Mouse (Mus musculus) forebrain, postnatal 0 days (tissue): ENCODE measurements around the gene Edc4. TPM values are rescaled to one million over a fixed set of nuclear protein-coding genes. Genes with fewer than 3 reads are reported as not detected.

Experiments
- ATAC-seq: fragments of 200-750 bp; cut with Nextera tagmentation; 2 replicates; pipeline ENCODE4 v1.8.0; 2017; ENCODE audit warnings: mild to moderate bottlenecking, moderate library complexity
- DNase-seq: peaks from one replicate; pipeline ENCODE4 v3.0.0-alpha.2; 2015
- H3K27ac ChIP-seq: fragments of 300-500 bp; sonication (generic); 2 replicates; pipeline ENCODE4 v1.5.1; 2014; ENCODE audit warnings: low read depth, mild to moderate bottlenecking, antibody characterized with exemption, low read length, moderate library complexity, mixed read lengths
- H3K27me3 ChIP-seq: fragments of 300-500 bp; sonication (generic); 2 replicates; pipeline ENCODE4 v1.6.1; 2014; ENCODE audit warnings: mild to moderate bottlenecking, low read length, mixed read lengths; ENCODE audit not compliant: insufficient read depth
- H3K36me3 ChIP-seq: fragments of 300-500 bp; sonication (generic); 2 replicates; pipeline ENCODE4 v1.6.1; 2014; ENCODE audit warnings: mild to moderate bottlenecking, moderate library complexity; ENCODE audit not compliant: insufficient read depth
- H3K4me1 ChIP-seq: fragments of 300-500 bp; sonication (generic); 2 replicates; pipeline ENCODE4 v1.6.1; 2014; ENCODE audit warnings: antibody characterized with exemption; ENCODE audit not compliant: insufficient read depth
- H3K4me2 ChIP-seq: fragments of 300-500 bp; sonication (generic); 2 replicates; pipeline ENCODE4 v1.6.1; 2014; ENCODE audit warnings: low read depth, mild to moderate bottlenecking, moderate library complexity
- H3K4me3 ChIP-seq: fragments of 300-500 bp; sonication (generic); 2 replicates; pipeline ENCODE4 v1.5.1; 2014; ENCODE audit warnings: low read depth, low read length, mixed read lengths
- H3K9ac ChIP-seq: fragments of 300-500 bp; sonication (generic); 2 replicates; pipeline ENCODE4 v1.6.1; 2014; ENCODE audit warnings: mild to moderate bottlenecking
- H3K9me3 ChIP-seq: fragments of 300-500 bp; sonication (generic); 2 replicates; pipeline ENCODE4 v1.6.1; 2016; ENCODE audit warnings: low read length
- CTCF ChIP-seq: sonication (generic); IDR thresholded peaks from 2 replicates; pipeline ENCODE4 v1.5.1; 2016; ENCODE audit warnings: antibody characterized with exemption, control low read depth, low read depth
- WGBS: fragments of 180-500 bp; shearing (Covaris S2); extraction: QIAGEN DNeasy Blood & Tissue Kit; methylation state at CpG from one replicate; pipeline ENCODE4 v1.1.7; 2014; 5-methylcytosine and 5-hydroxymethylcytosine counted together
- polyA plus RNA-seq: library from polyadenylated mRNA; unstranded; fragments of >200 nt; fragmentation: Nextera tagmentation; extraction: Ambion mirVana; gene quantifications from 2 replicates; pipeline ENCODE4 v1.2.1, GENCODE M21; 2015
- total RNA-seq: library from RNA; depleted of rRNA; stranded (reverse); fragments of >200 nt; gene quantifications from 2 replicates; pipeline ENCODE4 v1.2.3, GENCODE M21; 2014

Gene Edc4
- total and polyA plus RNA-seq, 2 experiments from 2014 or later, result 41.7 to 96.7 TPM

DNA sequence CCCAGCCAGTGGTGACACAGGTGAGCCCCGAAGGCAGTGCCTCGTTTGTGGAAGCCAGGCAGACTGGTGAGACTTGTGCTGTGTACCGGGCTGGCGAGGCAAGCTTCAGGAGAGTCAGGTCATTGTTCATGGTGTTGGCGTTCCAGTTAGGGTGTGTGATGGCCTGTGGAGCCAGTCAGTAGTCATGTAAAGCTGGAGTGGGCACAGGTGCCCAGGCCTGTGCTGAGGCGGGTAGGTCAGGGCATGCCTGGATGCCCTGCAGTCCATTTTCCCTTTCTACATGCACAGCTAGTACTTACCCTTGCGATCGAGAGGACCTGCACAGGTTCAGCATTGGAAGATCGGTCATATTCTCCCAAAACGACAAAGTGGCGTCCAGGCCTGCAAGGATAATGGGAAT is 51.8 kb downstream of the Edc4 start:
- no peak overlapping the region for H3K4me2 ChIP-seq
- no peak overlapping the region for H3K27ac ChIP-seq
- H3K4me3 ChIP-seq, result no peak overlapping the region
- H3K4me1 ChIP-seq, result no peaks in the 10 kb centered on the region; the same call in 1 of the 2 replicates
- H3K9ac ChIP-seq, result no peak overlapping the region
- no peak for TF ChIP-seq CTCF
- no peaks in the 10 kb centered on the region for H3K27me3 ChIP-seq
- WGBS, result 91% methylated on average over 11 of the region's 11 CpGs
- no peaks in the 10 kb centered on the region for H3K9me3 ChIP-seq
- no peak for ATAC-seq
- H3K36me3 ChIP-seq, result peaks cover 26% of the 10 kb centered on the region
- no peak for DNase-seq

DNA sequence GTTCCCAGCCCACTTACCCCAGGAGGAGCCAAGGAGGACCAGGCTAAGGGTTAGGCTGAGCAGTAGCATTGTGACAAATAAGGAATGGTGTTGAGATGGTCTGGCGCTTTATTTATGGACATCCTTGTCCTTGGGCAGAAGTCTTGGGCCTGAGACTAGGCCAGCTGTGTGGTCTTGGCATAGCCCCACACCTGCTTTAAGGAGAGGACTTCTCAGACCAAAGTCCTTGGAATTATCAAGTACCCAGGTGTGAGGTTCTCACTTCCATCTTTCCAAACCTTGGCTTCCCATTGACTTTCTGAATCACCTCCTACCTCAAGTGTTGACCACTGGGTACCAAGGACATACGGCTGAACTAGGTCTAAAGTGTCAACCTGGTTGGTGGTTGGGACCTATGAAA is 53.1 kb downstream of the Edc4 start, which contains the start of gene Ctrl:
Gene Ctrl (minus strand): TSS at position 101 of the 400 bp plus-strand sequence.
- TF ChIP-seq CTCF, result no peak
- H3K9me3 ChIP-seq, result no peaks in the 10 kb centered on the region
- no peak within 1 kb of the TSS for H3K27ac ChIP-seq
- H3K4me2 ChIP-seq, result no peak within 1 kb of the TSS
- H3K36me3 ChIP-seq, result peaks cover 26% of the 10 kb centered on the region
- H3K4me3 ChIP-seq, result no peak within 1 kb of the TSS
- ATAC-seq, result no peak
- H3K4me1 ChIP-seq, result peaks cover 6% of the 10 kb centered on the region; the same call in 1 of the 2 replicates
- DNase-seq, result no peak
- no peak within 1 kb of the TSS for H3K9ac ChIP-seq
- 91% methylated on average over 2 of the region's 2 CpGs for WGBS
- H3K27me3 ChIP-seq, result no peaks in the 10 kb centered on the region

DNA sequence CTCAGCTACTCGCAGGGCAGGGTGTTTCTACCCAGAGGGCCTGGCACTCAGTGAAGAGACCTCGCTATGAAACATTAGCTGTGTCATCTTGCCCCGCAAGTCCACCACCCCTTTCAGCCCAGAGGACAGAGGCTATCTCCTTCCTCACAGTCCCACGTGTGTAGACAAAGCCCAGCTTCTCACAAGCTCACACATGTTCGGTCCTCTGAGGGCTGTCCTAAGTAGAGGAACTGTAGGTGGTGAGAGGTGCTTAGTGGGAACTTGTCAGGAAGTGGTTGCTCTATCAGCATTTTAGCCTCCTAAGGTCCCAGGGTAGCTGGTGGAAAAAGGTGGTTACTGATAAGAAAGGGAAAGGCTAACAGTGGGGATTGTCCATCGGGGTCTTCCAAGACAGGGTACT is 54.4 kb downstream of the Edc4 start:
- ATAC-seq, result no peak
- H3K4me2 ChIP-seq, result no peak overlapping the region
- no peaks in the 10 kb centered on the region for H3K9me3 ChIP-seq
- 90% methylated on average over 6 of the region's 6 CpGs for WGBS
- no peak for TF ChIP-seq CTCF
- H3K27ac ChIP-seq, result no peak overlapping the region
- H3K9ac ChIP-seq, result no peak overlapping the region
- peaks cover 20% of the 10 kb centered on the region for H3K36me3 ChIP-seq
- no peak for DNase-seq
- H3K4me3 ChIP-seq, result no peak overlapping the region
- peaks cover 6% of the 10 kb centered on the region; the same call in 1 of the 2 replicates for H3K4me1 ChIP-seq
- no peaks in the 10 kb centered on the region for H3K27me3 ChIP-seq

DNA sequence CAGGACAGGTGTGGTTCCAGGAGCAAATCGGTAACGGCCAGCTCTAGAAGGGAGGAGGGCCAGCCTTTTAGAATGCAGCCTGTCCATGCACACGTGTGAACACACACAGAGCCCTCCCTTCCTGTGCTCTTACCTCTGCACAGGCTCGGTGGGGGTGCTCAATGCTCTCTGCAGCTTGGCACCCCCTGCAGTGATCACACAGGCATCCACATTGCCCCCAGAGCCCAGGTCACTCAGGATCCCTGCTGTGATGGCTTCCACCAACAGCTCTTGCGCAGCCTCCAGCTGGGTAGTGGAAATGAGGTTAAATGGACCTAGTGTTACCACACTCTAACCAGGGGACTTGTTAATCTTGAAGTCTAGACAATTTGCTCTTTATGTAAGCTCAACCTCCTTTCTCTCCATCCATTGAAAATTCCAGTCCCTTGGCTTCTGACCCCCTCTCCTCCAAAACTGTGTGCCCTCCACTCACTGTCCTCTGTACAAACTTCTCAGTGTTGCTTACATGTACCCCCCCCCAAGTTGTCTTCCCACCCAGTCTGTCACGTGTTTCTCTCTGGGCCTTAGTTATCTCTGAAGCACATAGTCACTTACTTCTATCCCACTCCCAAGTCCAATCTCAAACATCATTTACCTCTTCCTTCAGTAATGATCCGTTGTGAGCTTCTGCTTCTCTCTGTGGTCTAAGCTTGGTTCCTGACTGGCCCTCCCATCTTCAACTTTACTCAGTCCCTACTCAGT is 55.4 kb downstream of the Edc4 start:
- Histone ChIP-seq H3K36me3 (peaks cover 18% of the 10 kb centered on the region), H3K4me2 (peak overlapping the region; percentile 94), H3K4me1 (peaks cover 6% of the 10 kb centered on the region; the same call in 1 of the 2 replicates), H3K9me3 (no peaks in the 10 kb centered on the region), H3K27me3 (no peaks in the 10 kb centered on the region), H3K27ac (no peak overlapping the region), H3K4me3 (peak overlapping the region; percentile 58), H3K9ac (peak overlapping the region; percentile 89)
- WGBS, result 26% methylated on average over 7 of the region's 7 CpGs
- no peak for TF ChIP-seq CTCF
- no peak for ATAC-seq
- DNase-seq, result no peak

DNA sequence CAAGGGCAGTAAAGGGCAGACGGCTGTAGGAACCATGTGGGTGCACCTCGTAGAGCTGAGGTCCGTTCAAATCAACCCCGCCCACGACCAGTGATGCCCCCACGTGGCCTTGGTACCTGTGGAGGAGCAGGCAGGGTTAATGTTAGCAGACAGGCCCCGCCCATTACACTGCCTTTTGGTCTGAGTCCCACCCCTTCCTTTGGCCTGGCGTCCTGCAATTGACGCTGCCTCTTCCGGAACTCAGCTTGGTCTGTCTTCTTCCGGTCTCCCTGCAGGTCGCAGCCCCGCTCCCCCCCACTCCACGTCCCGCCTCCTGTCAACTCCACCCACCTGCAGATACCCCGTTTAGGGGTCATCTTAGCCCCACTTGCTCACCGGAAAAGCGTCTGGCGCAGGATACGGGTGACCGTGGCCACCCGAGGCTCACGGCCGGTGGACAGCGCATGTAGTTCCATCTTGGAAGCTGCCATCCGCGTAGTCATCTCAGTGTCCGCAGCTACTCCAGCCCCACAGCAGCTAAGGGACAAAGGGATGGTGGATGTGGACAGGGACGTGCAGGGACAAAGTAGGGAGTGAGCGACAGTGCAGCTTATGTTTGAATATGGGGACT is 56.3 kb downstream of the Edc4 start:
- H3K36me3 ChIP-seq, result peaks cover 9% of the 10 kb centered on the region
- WGBS, result 1% methylated on average over 30 of the region's 30 CpGs
- ATAC-seq (peak; percentile 89), DNase-seq (peak; percentile 85)
- peak overlapping the region; percentile 81 for H3K27ac ChIP-seq
- peaks cover 6% of the 10 kb centered on the region; the same call in 1 of the 2 replicates for H3K4me1 ChIP-seq
- peak overlapping the region; percentile 58 for H3K4me3 ChIP-seq
- peak overlapping the region; percentile 89 for H3K9ac ChIP-seq
- no peaks in the 10 kb centered on the region for H3K27me3 ChIP-seq
- H3K4me2 ChIP-seq, result peak overlapping the region; percentile 94
- no peaks in the 10 kb centered on the region for H3K9me3 ChIP-seq
- TF ChIP-seq CTCF, result no peak

DNA sequence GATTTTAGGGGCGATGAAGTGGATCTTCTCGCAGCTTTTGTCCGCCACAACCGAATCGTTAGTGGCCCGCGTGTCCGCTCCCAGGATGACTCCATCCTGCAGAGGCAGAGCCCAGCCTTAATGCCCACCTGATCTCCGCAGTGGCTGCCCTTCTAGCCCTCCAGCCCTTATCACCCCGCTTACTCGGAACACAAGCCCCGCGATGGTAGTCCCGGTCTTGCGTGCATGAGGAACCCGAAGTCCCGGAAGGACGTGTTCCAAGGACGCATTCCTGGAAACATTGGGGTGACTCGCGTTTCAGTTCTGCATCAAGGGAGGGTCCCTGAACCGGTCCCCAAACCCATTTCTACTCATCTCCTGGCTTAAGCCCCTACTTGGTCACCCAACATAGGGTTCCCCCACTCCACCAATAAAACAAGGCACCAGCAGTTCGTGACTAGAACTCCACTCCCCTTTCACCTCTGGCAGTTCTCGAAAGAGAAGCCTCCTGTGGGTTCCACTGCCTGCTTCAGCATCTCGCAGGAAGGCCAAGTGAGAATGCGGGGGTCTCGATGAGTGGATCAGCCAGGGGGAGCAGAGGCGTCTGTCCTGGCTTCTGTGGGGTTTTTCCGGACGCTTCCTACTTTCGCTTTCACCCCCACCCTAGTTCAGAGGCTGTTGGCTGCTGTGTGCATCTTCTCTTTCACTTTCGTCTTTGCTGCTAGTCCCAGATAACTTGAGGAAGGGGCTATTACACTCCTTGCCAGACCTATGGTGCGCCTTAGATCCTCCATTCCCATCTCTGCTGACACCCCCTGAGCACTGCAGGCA is 57.0 kb downstream of the Edc4 start:
- WGBS, result 2% methylated on average over 33 of the region's 33 CpGs
- Histone ChIP-seq H3K9me3 (no peaks in the 10 kb centered on the region), H3K27me3 (no peaks in the 10 kb centered on the region), H3K4me1 (peaks cover 6% of the 10 kb centered on the region; the same call in 1 of the 2 replicates), H3K4me3 (peak overlapping the region; percentile 58), H3K4me2 (peak overlapping the region; percentile 94), H3K9ac (peak overlapping the region; percentile 89), H3K36me3 (peaks cover 2% of the 10 kb centered on the region; the same call in 1 of the 2 replicates), H3K27ac (peak overlapping the region; percentile 81)
- no peak for TF ChIP-seq CTCF
- ATAC-seq (peak; percentile 41), DNase-seq (peak; percentile 72)
